Mouse (Mus musculus): ENCODE data around the gene Cep55. TPM values are rescaled to one million over a fixed set of nuclear protein-coding genes. Genes with fewer than 3 reads are reported as not detected.

The Cep55 gene
- polyA plus RNA-seq (2014; fragmentation: Nextera tagmentation; extraction: Ambion mirVana) = 51.6 and 61.3 TPM in 2 replicates

DNA sequence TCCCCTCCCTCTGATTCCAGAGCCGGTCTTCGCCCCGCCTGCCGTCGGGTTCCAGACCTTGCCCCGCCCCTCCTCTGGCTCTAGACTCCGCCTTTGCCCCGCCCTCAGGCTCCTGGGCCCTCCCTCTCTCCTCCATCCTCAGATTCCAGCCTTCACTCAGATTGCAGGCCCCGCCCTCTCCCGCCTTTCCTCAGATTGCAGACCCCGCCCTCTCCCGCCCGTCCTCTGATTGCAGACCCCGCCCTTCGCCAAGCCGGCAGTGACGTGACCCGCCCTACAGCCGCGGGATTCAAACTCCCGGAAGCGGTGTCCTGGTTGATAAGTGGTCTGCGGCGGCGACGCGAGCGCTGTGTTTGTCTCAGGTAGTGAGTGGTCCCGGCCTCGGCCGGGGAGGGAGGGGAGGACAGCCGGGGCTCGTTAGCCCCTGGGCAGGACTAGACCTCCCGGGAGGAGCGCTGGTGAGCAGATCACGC is at the start of gene Cep55:
TSS of gene Cep55 (plus strand) at position 292 of the 473 bp plus-strand sequence.
- DNase-seq (ENCODE audit: low spot score) (peak; percentile 100), ATAC-seq (replicated peaks; ENCODE audit: low FRiP score) (peak; percentile 95)
- Histone ChIP-seq H3K36me3 (ENCODE audit: control insufficient read depth, insufficient read depth, low read length) (peaks cover 3% of the 10 kb centered on the region; the same call in 1 of the 2 replicates), H3K9ac (ENCODE audit: low read length) (peak within 1 kb of the TSS; percentile 78), H3K4me2 (ENCODE audit: low read depth, low read length, severe bottlenecking) (peak within 1 kb of the TSS; percentile 67), H3K4me3 (ENCODE audit: low read depth, low read length) (peak within 1 kb of the TSS; percentile 75), H3K27ac (ENCODE audit: low read depth, low read length) (peak within 1 kb of the TSS; percentile 57; the same call in 1 of the 2 replicates), H3K27me3 (ENCODE audit: control insufficient read depth, insufficient read depth, low read length) (no peaks in the 10 kb centered on the region), H3K9me3 (ENCODE audit: control insufficient read depth, low read length) (no peaks in the 10 kb centered on the region), H3K4me1 (replicated peaks; ENCODE audit: control insufficient read depth, insufficient read depth, low read length) (peaks cover 5% of the 10 kb centered on the region; the same call in 1 of the 2 replicates)
- WGBS = under 1% methylated on average over 35 of the region's 36 CpGs

DNA sequence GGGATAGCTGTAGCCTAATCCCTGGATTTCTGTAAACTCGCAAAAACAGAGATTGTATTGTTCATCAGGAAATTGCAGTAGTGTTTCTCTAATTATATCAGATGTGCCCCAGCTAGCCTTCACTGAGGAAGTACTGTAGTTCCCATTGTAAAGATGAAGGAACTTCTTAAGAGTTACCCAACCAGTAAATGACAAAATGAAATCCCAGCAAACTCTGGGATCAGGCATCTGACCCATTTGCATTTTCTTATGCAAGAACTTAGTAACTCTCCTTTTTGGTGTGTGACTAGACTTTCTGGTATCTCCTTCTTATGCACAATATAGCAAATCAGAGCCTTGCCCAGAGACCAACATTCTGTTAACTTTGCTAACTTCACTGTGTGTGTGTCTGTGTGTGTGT is 43.4 kb upstream of the Cep55 start:
- H3K27ac ChIP-seq (ENCODE audit: low read depth, low read length) = no peak overlapping the region
- H3K9me3 ChIP-seq (ENCODE audit: control insufficient read depth, low read length) = no peaks in the 10 kb centered on the region
- no peaks in the 10 kb centered on the region for H3K27me3 ChIP-seq (ENCODE audit: control insufficient read depth, insufficient read depth, low read length)
- H3K4me3 ChIP-seq (ENCODE audit: low read depth, low read length) = no peak overlapping the region
- no peaks in the 10 kb centered on the region for H3K36me3 ChIP-seq (ENCODE audit: control insufficient read depth, insufficient read depth, low read length)
- H3K9ac ChIP-seq (ENCODE audit: low read length) = no peak overlapping the region
- H3K4me2 ChIP-seq (ENCODE audit: low read depth, low read length, severe bottlenecking) = no peak overlapping the region
- H3K4me1 ChIP-seq (replicated peaks; ENCODE audit: control insufficient read depth, insufficient read depth, low read length) = peaks cover 3% of the 10 kb centered on the region; the same call in 1 of the 2 replicates
- ATAC-seq (replicated peaks; ENCODE audit: low FRiP score) (no peak), DNase-seq (ENCODE audit: low spot score) (no peak)
- 76% methylated on average over 1 of the region's 1 CpGs for WGBS

DNA sequence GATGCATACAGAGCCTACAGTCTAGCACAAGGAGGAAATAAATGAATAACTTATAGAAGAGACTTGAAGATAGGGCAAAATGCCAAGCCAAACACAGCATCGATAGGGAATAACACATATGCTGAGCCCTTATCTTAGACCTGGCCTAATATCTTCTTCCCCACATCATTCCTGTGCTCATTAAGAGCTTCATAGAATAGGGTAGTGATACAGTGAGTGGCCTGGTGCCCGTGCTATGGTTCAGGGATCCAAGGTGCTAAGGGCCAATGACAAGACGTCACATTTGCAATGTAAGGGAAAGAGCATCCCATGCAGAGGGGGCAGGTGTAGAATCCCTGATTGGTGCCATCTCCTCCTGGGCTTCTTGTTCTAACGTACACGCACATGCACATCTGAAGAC is 40.4 kb upstream of the Cep55 start:
- H3K27ac ChIP-seq (ENCODE audit: low read depth, low read length) = no peak overlapping the region
- DNase-seq (ENCODE audit: low spot score) (no peak), ATAC-seq (replicated peaks; ENCODE audit: low FRiP score) (no peak)
- no peaks in the 10 kb centered on the region for H3K36me3 ChIP-seq (ENCODE audit: control insufficient read depth, insufficient read depth, low read length)
- H3K27me3 ChIP-seq (ENCODE audit: control insufficient read depth, insufficient read depth, low read length) = no peaks in the 10 kb centered on the region
- H3K4me1 ChIP-seq (replicated peaks; ENCODE audit: control insufficient read depth, insufficient read depth, low read length) = peaks cover 3% of the 10 kb centered on the region; the same call in 1 of the 2 replicates
- 89% methylated on average over 5 of the region's 5 CpGs for WGBS
- H3K4me3 ChIP-seq (ENCODE audit: low read depth, low read length) = no peak overlapping the region
- no peak overlapping the region for H3K4me2 ChIP-seq (ENCODE audit: low read depth, low read length, severe bottlenecking)
- no peak overlapping the region for H3K9ac ChIP-seq (ENCODE audit: low read length)
- H3K9me3 ChIP-seq (ENCODE audit: control insufficient read depth, low read length) = no peaks in the 10 kb centered on the region

DNA sequence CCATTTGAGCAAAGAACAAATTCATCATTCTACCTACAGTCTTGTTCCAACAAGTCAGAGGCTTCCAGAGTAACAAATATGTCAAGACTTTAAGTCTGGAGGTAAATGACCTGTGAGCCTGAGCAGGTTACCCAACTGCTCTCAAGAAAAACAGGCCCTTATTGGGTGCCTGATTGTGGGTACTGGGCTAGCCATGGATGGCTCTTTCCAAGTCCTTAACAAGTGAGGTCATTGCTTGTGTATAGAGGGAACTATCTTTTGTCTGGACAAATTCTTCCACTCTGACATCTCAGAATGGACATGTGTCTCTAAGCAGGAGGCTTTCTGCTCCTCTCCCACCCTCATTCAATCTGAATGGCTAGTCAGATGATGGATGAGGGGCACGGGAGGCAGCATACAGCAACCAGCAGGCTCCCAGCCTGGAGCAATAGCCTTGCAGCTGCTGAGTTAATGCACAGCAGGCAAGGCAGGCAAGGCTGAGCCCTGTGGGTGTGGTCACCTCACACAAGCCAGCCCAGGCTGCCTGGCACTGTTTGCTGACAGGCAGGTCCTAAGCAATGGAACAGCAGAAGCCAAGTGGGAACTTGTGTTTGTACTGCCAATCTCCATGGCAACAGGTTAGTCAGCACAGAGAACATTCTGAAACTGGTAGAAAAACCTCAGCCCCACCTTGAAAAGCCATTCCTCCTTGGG is 39.5 kb upstream of the Cep55 start:
- Histone ChIP-seq H3K9me3 (ENCODE audit: control insufficient read depth, low read length) (no peaks in the 10 kb centered on the region), H3K4me2 (ENCODE audit: low read depth, low read length, severe bottlenecking) (no peak overlapping the region), H3K27ac (ENCODE audit: low read depth, low read length) (no peak overlapping the region), H3K27me3 (ENCODE audit: control insufficient read depth, insufficient read depth, low read length) (no peaks in the 10 kb centered on the region), H3K4me3 (ENCODE audit: low read depth, low read length) (no peak overlapping the region), H3K36me3 (ENCODE audit: control insufficient read depth, insufficient read depth, low read length) (no peaks in the 10 kb centered on the region), H3K9ac (ENCODE audit: low read length) (no peak overlapping the region), H3K4me1 (replicated peaks; ENCODE audit: control insufficient read depth, insufficient read depth, low read length) (peaks cover 3% of the 10 kb centered on the region; the same call in 1 of the 2 replicates)
- ATAC-seq (replicated peaks; ENCODE audit: low FRiP score) (peak; percentile 70), DNase-seq (ENCODE audit: low spot score) (peak; percentile 71)
- WGBS = 0% methylated on average over 1 of the region's 1 CpGs

DNA sequence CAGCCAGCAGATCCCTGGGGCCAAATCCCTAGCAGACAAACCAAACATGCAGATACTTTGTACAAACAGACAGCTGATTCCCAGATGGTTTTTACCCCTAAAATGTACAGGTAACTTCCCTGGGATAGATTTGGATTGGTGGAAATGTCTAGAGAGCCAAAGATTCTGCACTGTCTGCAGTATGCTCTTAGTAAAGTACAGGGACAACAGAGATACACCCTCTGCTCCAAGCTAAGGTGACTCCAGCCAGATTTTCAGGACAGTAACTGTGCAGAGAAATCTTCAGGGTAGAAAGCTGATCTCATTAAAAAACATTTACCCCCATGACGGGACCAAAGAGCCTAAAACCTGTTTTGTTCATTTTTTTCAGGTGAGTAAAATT is 38.9 kb upstream of the Cep55 start:
- no peaks in the 10 kb centered on the region for H3K27me3 ChIP-seq (ENCODE audit: control insufficient read depth, insufficient read depth, low read length)
- H3K36me3 ChIP-seq (ENCODE audit: control insufficient read depth, insufficient read depth, low read length) = no peaks in the 10 kb centered on the region
- no peak for ATAC-seq (replicated peaks; ENCODE audit: low FRiP score)
- no peaks in the 10 kb centered on the region for H3K9me3 ChIP-seq (ENCODE audit: control insufficient read depth, low read length)
- DNase-seq (ENCODE audit: low spot score) = no peak
- H3K27ac ChIP-seq (ENCODE audit: low read depth, low read length) = no peak overlapping the region
- H3K4me2 ChIP-seq (ENCODE audit: low read depth, low read length, severe bottlenecking) = no peak overlapping the region
- no peak overlapping the region for H3K9ac ChIP-seq (ENCODE audit: low read length)
- no peak overlapping the region for H3K4me3 ChIP-seq (ENCODE audit: low read depth, low read length)
- H3K4me1 ChIP-seq (replicated peaks; ENCODE audit: control insufficient read depth, insufficient read depth, low read length) = peaks cover 3% of the 10 kb centered on the region; the same call in 1 of the 2 replicates
- WGBS = 75% methylated on average over 1 of the region's 1 CpGs

DNA sequence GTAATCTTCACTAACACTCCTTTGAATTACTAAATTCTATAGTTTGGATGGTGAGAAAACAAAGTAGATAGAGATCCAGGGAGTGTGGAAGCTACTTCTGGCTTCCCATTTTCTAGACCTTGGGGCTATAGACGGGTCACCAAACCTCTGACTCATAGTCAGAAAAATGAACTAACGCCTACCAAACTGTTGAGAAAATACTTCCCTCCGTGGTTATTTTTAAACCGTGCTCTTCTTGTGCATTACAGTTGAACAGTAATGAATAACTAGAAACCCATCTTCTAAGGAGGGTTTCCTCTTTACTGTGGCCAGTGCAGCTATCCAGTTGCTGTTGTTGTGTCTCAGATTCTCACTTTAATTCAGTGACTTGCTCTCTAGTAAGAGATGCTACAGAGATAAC is 32.1 kb upstream of the Cep55 start:
- 78% methylated on average over 4 of the region's 4 CpGs for WGBS

DNA sequence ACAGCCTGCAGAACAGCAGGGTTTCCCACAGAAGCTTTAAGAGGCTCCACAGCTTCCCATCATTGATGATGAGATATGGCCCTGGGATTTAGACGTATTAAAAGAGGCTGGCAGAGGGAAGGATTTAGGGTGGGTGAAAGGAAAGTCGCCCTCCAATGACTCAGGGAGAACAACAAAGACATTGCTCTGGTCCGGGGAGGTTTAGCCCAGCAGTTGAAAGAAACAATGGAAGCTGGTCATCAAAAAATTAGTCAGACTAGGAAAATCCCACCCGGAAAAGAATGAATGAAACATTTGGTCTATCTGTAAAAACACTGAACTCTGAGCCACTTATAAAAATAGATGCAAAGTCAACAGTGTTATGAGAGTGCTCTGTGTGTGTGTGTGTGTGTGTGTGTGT is 31.2 kb upstream of the Cep55 start:
- no peaks in the 10 kb centered on the region for H3K4me1 ChIP-seq (replicated peaks; ENCODE audit: control insufficient read depth, insufficient read depth, low read length)
- H3K4me3 ChIP-seq (ENCODE audit: low read depth, low read length) = no peak overlapping the region
- no peak overlapping the region for H3K9ac ChIP-seq (ENCODE audit: low read length)
- no peaks in the 10 kb centered on the region for H3K36me3 ChIP-seq (ENCODE audit: control insufficient read depth, insufficient read depth, low read length)
- H3K27me3 ChIP-seq (ENCODE audit: control insufficient read depth, insufficient read depth, low read length) = no peaks in the 10 kb centered on the region
- ATAC-seq (replicated peaks; ENCODE audit: low FRiP score) (no peak), DNase-seq (ENCODE audit: low spot score) (no peak)
- H3K9me3 ChIP-seq (ENCODE audit: control insufficient read depth, low read length) = no peaks in the 10 kb centered on the region
- WGBS = 31% methylated on average over 4 of the region's 4 CpGs
- no peak overlapping the region for H3K27ac ChIP-seq (ENCODE audit: low read depth, low read length)
- no peak overlapping the region for H3K4me2 ChIP-seq (ENCODE audit: low read depth, low read length, severe bottlenecking)

More for the DNA sequence above, 32.1 kb upstream of the Cep55 start:
- no peak overlapping the region for H3K4me3 ChIP-seq (ENCODE audit: low read depth, low read length)
- no peaks in the 10 kb centered on the region for H3K27me3 ChIP-seq (ENCODE audit: control insufficient read depth, insufficient read depth, low read length)
- no peak for DNase-seq (ENCODE audit: low spot score)
- H3K4me2 ChIP-seq (ENCODE audit: low read depth, low read length, severe bottlenecking) = no peak overlapping the region
- no peak for ATAC-seq (replicated peaks; ENCODE audit: low FRiP score)
- no peak overlapping the region for H3K9ac ChIP-seq (ENCODE audit: low read length)
- H3K27ac ChIP-seq (ENCODE audit: low read depth, low read length) = no peak overlapping the region
- H3K9me3 ChIP-seq (ENCODE audit: control insufficient read depth, low read length) = no peaks in the 10 kb centered on the region
- no peaks in the 10 kb centered on the region for H3K4me1 ChIP-seq (replicated peaks; ENCODE audit: control insufficient read depth, insufficient read depth, low read length)
- H3K36me3 ChIP-seq (ENCODE audit: control insufficient read depth, insufficient read depth, low read length) = no peaks in the 10 kb centered on the region

DNA sequence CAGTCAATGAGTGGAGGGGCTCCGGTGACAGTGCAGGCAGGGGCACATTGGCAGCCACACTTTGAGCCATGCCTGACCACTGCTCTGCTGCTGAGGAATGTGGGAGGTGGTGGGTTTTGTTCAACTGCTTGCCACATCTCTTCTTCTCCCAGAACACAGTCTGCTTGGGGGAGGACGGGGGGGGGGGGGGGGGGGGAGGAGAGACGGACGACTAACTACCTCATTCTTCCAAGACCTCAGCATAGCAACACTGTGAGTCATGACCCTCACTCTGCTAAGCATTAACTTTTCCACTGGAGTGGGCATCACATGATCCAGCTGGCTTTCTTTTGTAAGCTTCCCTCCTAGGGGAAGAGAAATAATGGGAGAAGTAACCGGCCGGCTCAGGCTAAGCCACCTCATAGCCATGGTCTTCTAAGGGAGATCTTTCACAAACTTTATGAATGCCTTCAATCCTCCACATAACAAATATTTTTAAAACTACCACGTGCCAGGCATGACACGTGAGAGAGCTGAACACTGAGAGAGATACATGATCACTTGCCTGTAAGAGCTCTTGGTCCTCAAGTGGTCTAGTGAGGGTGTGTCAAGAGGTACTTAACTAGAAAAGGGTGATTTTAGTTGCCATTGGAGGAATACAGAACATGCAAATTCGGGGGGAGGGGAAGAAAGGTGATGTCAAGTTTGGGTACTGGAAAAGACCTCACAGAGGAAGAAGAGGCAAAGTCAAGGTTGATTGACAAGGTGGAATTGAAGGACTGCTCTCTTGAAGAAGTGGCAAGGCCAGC is 29.4 kb upstream of the Cep55 start:
- Histone ChIP-seq H3K36me3 (ENCODE audit: control insufficient read depth, insufficient read depth, low read length) (no peaks in the 10 kb centered on the region), H3K4me1 (replicated peaks; ENCODE audit: control insufficient read depth, insufficient read depth, low read length) (no peaks in the 10 kb centered on the region), H3K27me3 (ENCODE audit: control insufficient read depth, insufficient read depth, low read length) (no peaks in the 10 kb centered on the region), H3K9me3 (ENCODE audit: control insufficient read depth, low read length) (no peaks in the 10 kb centered on the region), H3K27ac (ENCODE audit: low read depth, low read length) (no peak overlapping the region), H3K9ac (ENCODE audit: low read length) (no peak overlapping the region), H3K4me2 (ENCODE audit: low read depth, low read length, severe bottlenecking) (no peak overlapping the region), H3K4me3 (ENCODE audit: low read depth, low read length) (no peak overlapping the region)
- DNase-seq (ENCODE audit: low spot score) = no peak
- ATAC-seq (replicated peaks; ENCODE audit: low FRiP score) = no peak; the same call in 1 of the 2 replicates
- WGBS = 57% methylated on average over 7 of the region's 9 CpGs
